Comparison of ENCODE assay signal across 21 mouse cellular contexts in genomic region chr2:144026456-144026855, GRCm38 (mm10). TPM values are rescaled to one million over a fixed set of nuclear protein-coding genes. Genes with fewer than 3 reads are reported as not detected.
"Had no signal": no experiment of that assay in that cellular context is flagged by ENCODE, and none has a peak within 500 bp of the region (broad histone marks: within the 10 kb centered on the region; RNA-seq: fewer than 3 reads in every experiment).

No protein-coding gene starts in this region.

- DNase-seq: kidney, adult 18-20 months; kidney, postnatal 10 days; kidney, postnatal 4 days; right cerebral cortex, postnatal 4 days; spleen, adult 18-20 months; thymus, adult 18-20 months; thymus, postnatal 14 days had no signal

- H3K4me2 ChIP-seq: limb, embryonic 12.5 days; lung, embryonic 15.5 days; midbrain, embryonic 13.5 days; neural tube, embryonic 15.5 days had no signal

- H3K27ac ChIP-seq: layer of hippocampus, adult 2 months; limb, embryonic 12.5 days; lung, embryonic 15.5 days; midbrain, embryonic 13.5 days; neural tube, embryonic 15.5 days had no signal

- H3K4me3 ChIP-seq: layer of hippocampus, adult 2 months; limb, embryonic 12.5 days; lung, embryonic 15.5 days; megakaryocyte, embryonic 14.5 days; midbrain, embryonic 13.5 days; myocyte; neural tube, embryonic 15.5 days had no signal

- H3K4me1 ChIP-seq: lung, embryonic 15.5 days; midbrain, embryonic 13.5 days; neural tube, embryonic 15.5 days had no signal

- H3K9ac ChIP-seq: limb, embryonic 12.5 days; lung, embryonic 15.5 days; midbrain, embryonic 13.5 days; neural tube, embryonic 15.5 days had no signal

- ATAC-seq: midbrain, embryonic 13.5 days had no signal

- H3K36me3 ChIP-seq: limb, embryonic 12.5 days; lung, embryonic 15.5 days; midbrain, embryonic 13.5 days; neural tube, embryonic 15.5 days had no signal

- H3K27me3 ChIP-seq: limb, embryonic 12.5 days; lung, embryonic 15.5 days; midbrain, embryonic 13.5 days; neural tube, embryonic 15.5 days had no signal

- H3K9me3 ChIP-seq: limb, embryonic 12.5 days; lung, embryonic 15.5 days; megakaryocyte, embryonic 14.5 days; midbrain, embryonic 13.5 days; neural tube, embryonic 15.5 days had no signal

RNA-seq across cellular contexts. Expression of gene Banf2, which starts 6.4 kb away (rescaled TPM):
- total RNA-seq: layer of hippocampus, adult 2 months; layer of hippocampus, postnatal 10 days; left cerebral cortex, postnatal 36 days; liver, adult 2 months had no signal
- polyA plus RNA-seq: kidney, embryonic 14.5 days; limb, embryonic 12.5 days; liver, adult 2 months; liver, embryonic 16.5 days; lung, embryonic 15.5 days; midbrain, embryonic 13.5 days; myocyte; neural tube, embryonic 11.5 days; neural tube, embryonic 15.5 days; stomach, embryonic 14.5 days had no signal
